Mouse (Mus musculus) C2C12 (cell line): ENCODE results near the gene Kcne1l. TPM values are rescaled to one million over a fixed set of nuclear protein-coding genes. Genes with fewer than 3 reads are reported as not detected.

Source experiments
- H3K27me3 ChIP-seq: one replicate; pipeline ENCODE4 v1.6.1; 2011; ENCODE audit not compliant: control insufficient read depth, insufficient read depth, insufficient read length
- H3K36me3 ChIP-seq: one replicate; pipeline ENCODE4 v1.6.1; 2011; ENCODE audit not compliant: control insufficient read depth, insufficient read depth
- H3K4me3 ChIP-seq: one replicate; pipeline ENCODE4 v1.5.1; 2011; ENCODE audit warnings: mild to moderate bottlenecking, control low read depth; ENCODE audit not compliant: poor library complexity, insufficient read depth, severe bottlenecking
- H3K79me2 ChIP-seq: one replicate; pipeline ENCODE4 v1.6.1; 2011; ENCODE audit not compliant: control insufficient read depth, insufficient read depth
- H3K79me3 ChIP-seq: one replicate; pipeline ENCODE4 v1.6.1; 2011; ENCODE audit warnings: low read depth, control low read depth
- H3ac ChIP-seq: one replicate; pipeline ENCODE3; 2011; ENCODE audit warnings: low read depth; ENCODE audit not compliant: control insufficient read depth, insufficient read length
- CEBPB ChIP-seq: IDR thresholded peaks from one replicate; pipeline ENCODE4 v1.6.1; 2011; ENCODE audit warnings: low read depth, mild to moderate bottlenecking, control low read depth, moderate library complexity
- CTCF ChIP-seq: IDR thresholded peaks from one replicate; pipeline ENCODE4 v1.5.1; 2011; ENCODE audit not compliant: control insufficient read depth, insufficient read depth, insufficient read length
- FOSL1 ChIP-seq: IDR thresholded peaks from one replicate; pipeline ENCODE4 v1.8.0; 2011; ENCODE audit warnings: mild to moderate bottlenecking, low read length; ENCODE audit not compliant: poor library complexity, insufficient read depth, severe bottlenecking
- MAX ChIP-seq: IDR thresholded peaks from one replicate; pipeline ENCODE4 v1.6.1; 2011; ENCODE audit warnings: mild to moderate bottlenecking, control low read depth
- MYOD1 ChIP-seq: IDR thresholded peaks from one replicate; pipeline ENCODE4 v1.6.1; 2011; ENCODE audit warnings: low read depth; ENCODE audit not compliant: control insufficient read depth, insufficient read length
- MYOG ChIP-seq: IDR thresholded peaks from one replicate; pipeline ENCODE4 v1.6.1; 2011; ENCODE audit not compliant: control insufficient read depth, insufficient read length; ENCODE audit errors: extremely low read depth
- USF1 ChIP-seq: IDR thresholded peaks from one replicate; pipeline ENCODE4 v1.6.1; 2011; ENCODE audit warnings: low read depth, mild to moderate bottlenecking, control low read depth, moderate library complexity
- polyA plus RNA-seq: library from polyadenylated mRNA; unstranded; fragments of >200 nt; fragmentation: generic; extraction: Trizol; gene quantifications from one replicate; pipeline ENCODE4 v1.2.1, GENCODE M21; 2012; ENCODE audit warnings: missing spikeins

Gene Kcne1l
- polyA plus RNA-seq, 1 experiment = not detected

- Histone ChIP-seq H3K79me3 (no peaks in the 10 kb centered on the region), H3K36me3 (no peaks in the 10 kb centered on the region), H3ac (no peak overlapping the region), H3K4me3 (no peak overlapping the region), H3K27me3 (no peaks in the 10 kb centered on the region), H3K79me2 (no peaks in the 10 kb centered on the region)
- TF ChIP-seq CEBPB (no peak), FOSL1 (no peak), USF1 (no peak), MYOD1 (no peak), MAX (no peak), CTCF (no peak), MYOG (no peak)
Measured at GRCm38 (mm10) chrX:142314307-142315024, 8.4 kb upstream of the Kcne1l start.

- Histone ChIP-seq H3K4me3 (no peak overlapping the region), H3ac (no peak overlapping the region), H3K36me3 (no peaks in the 10 kb centered on the region), H3K79me3 (no peaks in the 10 kb centered on the region), H3K79me2 (no peaks in the 10 kb centered on the region), H3K27me3 (peaks cover 10% of the 10 kb centered on the region)
- no peak for TF ChIP-seq CTCF
- TF ChIP-seq MYOG = no peak
- no peak for TF ChIP-seq USF1
- TF ChIP-seq MYOD1 = no peak
- no peak for TF ChIP-seq MAX
- TF ChIP-seq FOSL1 = no peak
Measured at GRCm38 (mm10) chrX:142310431-142310830, 4.3 kb upstream of the Kcne1l start.

GRCm38 (mm10) chrX:142305010-142305868, 855 bp downstream of the Kcne1l start:
- TF ChIP-seq USF1 = no peak
- no peak for TF ChIP-seq MYOG
- TF ChIP-seq MYOD1 = no peak
- no peak for TF ChIP-seq MAX
- TF ChIP-seq CTCF = no peak
- no peak overlapping the region for H3ac ChIP-seq
- peaks cover 15% of the 10 kb centered on the region for H3K27me3 ChIP-seq
- no peaks in the 10 kb centered on the region for H3K79me2 ChIP-seq
- no peaks in the 10 kb centered on the region for H3K36me3 ChIP-seq
- no peak overlapping the region for H3K4me3 ChIP-seq
- H3K79me3 ChIP-seq = no peaks in the 10 kb centered on the region

GRCm38 (mm10) chrX:142304592-142304991, 1.5 kb downstream of the Kcne1l start:
- Histone ChIP-seq H3K4me3 (no peak overlapping the region), H3ac (no peak overlapping the region), H3K27me3 (peaks cover 15% of the 10 kb centered on the region), H3K36me3 (no peaks in the 10 kb centered on the region), H3K79me2 (no peaks in the 10 kb centered on the region), H3K79me3 (no peaks in the 10 kb centered on the region)
- TF ChIP-seq MYOD1 (no peak), CTCF (no peak)

GRCm38 (mm10) chrX:142303456-142303855, 2.6 kb downstream of the Kcne1l start:
- Histone ChIP-seq H3K79me3 (no peaks in the 10 kb centered on the region), H3K36me3 (no peaks in the 10 kb centered on the region), H3ac (no peak overlapping the region), H3K27me3 (peaks cover 15% of the 10 kb centered on the region), H3K4me3 (no peak overlapping the region), H3K79me2 (no peaks in the 10 kb centered on the region)
- TF ChIP-seq MAX = no peak
- TF ChIP-seq CEBPB = no peak
- TF ChIP-seq CTCF = no peak
- no peak for TF ChIP-seq FOSL1
- TF ChIP-seq MYOD1 = no peak
- no peak for TF ChIP-seq USF1
- TF ChIP-seq MYOG = no peak

- Histone ChIP-seq H3K79me2 (no peaks in the 10 kb centered on the region), H3K27me3 (no peaks in the 10 kb centered on the region), H3K4me3 (no peak overlapping the region), H3ac (no peak overlapping the region), H3K79me3 (no peaks in the 10 kb centered on the region), H3K36me3 (no peaks in the 10 kb centered on the region)
- TF ChIP-seq MAX (no peak), USF1 (no peak), CTCF (no peak), FOSL1 (no peak), CEBPB (no peak), MYOG (no peak), MYOD1 (no peak)
Measured at GRCm38 (mm10) chrX:142285905-142286304, 20.2 kb downstream of the Kcne1l start.
